Mouse (Mus musculus) testis, adult 2 months (tissue): ENCODE data around the gene Pard6b.

Experiments used
- CTCF ChIP-seq: fragments of 200-500 bp; IDR thresholded peaks from 2 replicates; pipeline ENCODE4 v1.5.1; 2012; ENCODE audit warnings: low read depth, mild to moderate bottlenecking, inconsistent platforms, low read length, moderate library complexity; ENCODE audit not compliant: control insufficient read depth, insufficient read depth, insufficient replicate concordance
- POLR2A ChIP-seq: fragments of 200-500 bp; IDR thresholded peaks from 2 replicates; pipeline ENCODE4 v1.6.1; 2012; ENCODE audit warnings: low read depth, mild to moderate bottlenecking, inconsistent platforms, low read length, moderate library complexity; ENCODE audit not compliant: control insufficient read depth

DNA sequence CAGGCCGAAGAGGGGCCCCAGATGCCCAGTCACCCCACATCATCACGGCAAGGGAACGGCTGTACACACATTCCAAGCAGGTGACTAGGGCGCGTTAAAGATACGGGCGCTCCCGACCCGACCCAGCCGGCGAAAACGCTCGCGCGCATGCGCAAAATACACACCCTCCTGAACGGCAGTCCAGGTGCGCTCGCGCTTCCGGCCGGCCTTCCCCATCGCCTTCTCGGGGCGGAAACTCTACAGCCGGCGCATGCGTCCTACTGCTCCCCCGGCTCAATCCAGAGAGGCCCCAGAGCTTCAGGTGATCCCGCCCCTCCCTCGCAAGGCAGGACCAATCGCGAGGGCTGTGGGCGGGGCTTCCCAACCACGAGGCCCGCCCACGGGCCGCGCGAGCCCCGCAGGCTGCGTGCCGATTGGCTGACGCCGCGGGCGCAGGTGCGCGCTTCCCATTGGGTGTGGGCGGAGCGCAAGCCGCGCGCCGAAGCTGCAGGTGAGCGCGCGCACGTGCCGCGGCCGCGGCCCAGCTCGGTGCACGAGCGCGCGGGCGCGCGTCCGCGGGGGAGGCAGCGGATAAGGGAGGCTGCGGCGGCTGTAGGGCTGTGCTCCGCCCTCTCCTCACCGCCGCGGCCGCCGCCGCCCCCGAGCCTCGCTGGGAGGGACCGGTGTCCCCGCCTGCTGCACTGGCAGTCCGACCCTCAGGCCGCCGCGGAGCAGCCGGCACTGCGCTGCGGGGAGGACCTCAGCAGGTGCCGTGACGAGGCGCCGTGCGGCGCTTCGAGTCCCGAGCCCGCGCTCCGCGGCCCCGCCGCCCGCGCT is at the start of gene Pard6b:
- TF ChIP-seq CTCF (no peak), POLR2A (peak; percentile 78)
